Mouse (Mus musculus) thymus, postnatal 14 days (tissue): ENCODE measurements around the gene Gm3173.
"Not testable (repeated sequence)": the region's sequence is repeated elsewhere in the genome, so short reads cannot be mapped to it uniquely, and the experiment has no call there.

Experiments used
- DNase-seq: peaks from one replicate; pipeline ENCODE4 v3.0.0; 2021

Gm3173 gene

GRCm38 (mm10) chr14:4430692-4431091, at the start of gene Gm3173:
Gene Gm3173 (plus strand): TSS chr14:4430992.
- DNase-seq = not testable (repeated sequence)

- not testable (repeated sequence) for DNase-seq
Observed at GRCm38 (mm10) chr14:4385606-4386005, 45.2 kb upstream of the Gm3173 start.

GRCm38 (mm10) chr14:4392841-4393530, 37.8 kb upstream of the Gm3173 start:
- not testable (repeated sequence) for DNase-seq

GRCm38 (mm10) chr14:4397226-4397625, 33.6 kb upstream of the Gm3173 start, which contains the start of gene Gm3159:
Gene Gm3159 (plus strand): TSS chr14:4397526.
- not testable (repeated sequence) for DNase-seq

GRCm38 (mm10) chr14:4398624-4399023, 32.2 kb upstream of the Gm3173 start:
- not testable (repeated sequence) for DNase-seq

GRCm38 (mm10) chr14:4400115-4400789, 30.5 kb upstream of the Gm3173 start:
- not testable (repeated sequence) for DNase-seq

- DNase-seq = not testable (repeated sequence)
Observed at GRCm38 (mm10) chr14:4401245-4401644, 29.5 kb upstream of the Gm3173 start.

GRCm38 (mm10) chr14:4403840-4404239, 27.0 kb upstream of the Gm3173 start:
- DNase-seq = not testable (repeated sequence)

- DNase-seq = not testable (repeated sequence)
Observed at GRCm38 (mm10) chr14:4409939-4410338, 20.9 kb upstream of the Gm3173 start.

GRCm38 (mm10) chr14:4414965-4415835, 15.6 kb upstream of the Gm3173 start, which contains the start of gene Gm3164:
Gene Gm3164 (plus strand): TSS chr14:4415448.
- peak; percentile 22 for DNase-seq

- not testable (repeated sequence) for DNase-seq
Observed at GRCm38 (mm10) chr14:4481445-4481844, 50.7 kb downstream of the Gm3173 start, which contains the start of gene Gm3182. Gene Gm3182 (plus strand): TSS chr14:4481745.

- not testable (repeated sequence) for DNase-seq
Observed at GRCm38 (mm10) chr14:4499425-4499824, 68.6 kb downstream of the Gm3173 start.

GRCm38 (mm10) chr14:4555105-4555504, 124.3 kb downstream of the Gm3173 start, which contains the start of gene Gm3047:
Gene Gm3047 (plus strand): TSS chr14:4555405.
- DNase-seq = not testable (repeated sequence)
